Mouse (Mus musculus) heart, embryonic 16.5 days (tissue): ENCODE results near the gene Rala. TPM values are rescaled to one million over a fixed set of nuclear protein-coding genes. Genes with fewer than 3 reads are reported as not detected.
A peak's percentile ranks its signal among the peaks of the same experiment; 100 is the strongest.
"Not testable (repeated sequence)": the region's sequence is repeated elsewhere in the genome, so short reads cannot be mapped to it uniquely, and the experiment has no call there.

Source experiments
- ATAC-seq: fragments of 200-750 bp; cut with Nextera tagmentation; replicated peaks from 2 replicates; pipeline ENCODE4 v1.8.0; 2017; ENCODE audit warnings: moderate number of reproducible peaks; ENCODE audit not compliant: insufficient read depth, low FRiP score; ENCODE audit errors: extremely low read depth
- H3K27ac ChIP-seq: fragments of 300-500 bp; sonication (generic); 2 replicates; pipeline ENCODE4 v1.5.1; 2014; ENCODE audit warnings: mild to moderate bottlenecking, low read length, control low read depth, moderate library complexity
- H3K27me3 ChIP-seq: fragments of 300-500 bp; sonication (generic); 2 replicates; pipeline ENCODE4 v1.6.1; 2014; ENCODE audit warnings: low read length, mixed read lengths; ENCODE audit not compliant: control insufficient read depth, insufficient read depth
- H3K36me3 ChIP-seq: fragments of 300-500 bp; sonication (generic); 2 replicates; pipeline ENCODE4 v1.6.1; 2014; ENCODE audit not compliant: control insufficient read depth, insufficient read depth
- H3K4me1 ChIP-seq: fragments of 300-500 bp; sonication (generic); 2 replicates; pipeline ENCODE4 v1.6.1; 2014; ENCODE audit warnings: low read length, mixed read lengths; ENCODE audit not compliant: control insufficient read depth, insufficient read depth
- H3K4me2 ChIP-seq: fragments of 300-500 bp; sonication (generic); 2 replicates; pipeline ENCODE4 v1.6.1; 2014; ENCODE audit warnings: low read depth, mild to moderate bottlenecking, control low read depth, low read length
- H3K4me3 ChIP-seq: fragments of 300-500 bp; sonication (generic); 2 replicates; pipeline ENCODE4 v1.5.1; 2014; ENCODE audit warnings: mild to moderate bottlenecking, control low read depth, low read length
- H3K9ac ChIP-seq: fragments of 300-500 bp; sonication (generic); 2 replicates; pipeline ENCODE4 v1.6.1; 2014; ENCODE audit warnings: low read length, control low read depth
- H3K9me3 ChIP-seq: fragments of 300-500 bp; sonication (generic); replicated peaks from 2 replicates; pipeline ENCODE4 v1.6.1; 2016; ENCODE audit warnings: low read length; ENCODE audit not compliant: control insufficient read depth
- WGBS: fragments of 180-500 bp; shearing (Covaris S2); extraction: QIAGEN DNeasy Blood & Tissue Kit; methylation state at CpG from one replicate; pipeline ENCODE4 v1.1.7; 2014; 5-methylcytosine and 5-hydroxymethylcytosine counted together
- polyA plus RNA-seq: library from polyadenylated mRNA; unstranded; fragments of >200 nt; fragmentation: Nextera tagmentation; extraction: Ambion mirVana; gene quantifications from 2 replicates; pipeline ENCODE4 v1.2.1, GENCODE M21; 2015

The Rala gene
- polyA plus RNA-seq, 1 experiment from 2014 or later, result 86.0 TPM

DNA sequence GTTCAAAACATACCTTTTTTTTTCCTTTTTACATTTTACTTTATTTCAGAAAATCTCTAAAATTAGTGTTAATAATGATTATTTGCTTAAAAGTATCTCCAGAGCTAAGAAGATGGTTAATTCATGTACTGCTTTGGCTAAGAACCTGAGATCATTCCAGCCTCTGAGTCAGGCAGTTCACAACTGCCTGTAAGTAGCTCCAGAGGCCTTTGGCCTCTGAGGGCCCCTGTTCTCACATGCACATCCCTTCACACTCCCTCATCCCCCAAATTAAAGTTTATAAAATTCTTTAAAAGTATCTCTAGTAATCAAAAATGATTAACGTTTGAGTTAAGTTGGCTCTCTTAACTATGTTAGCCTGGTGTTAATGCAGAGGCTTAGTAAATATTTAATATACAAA, 31.4 kb upstream of the Rala start:
- no peak for ATAC-seq
- WGBS, result 76% methylated on average over 1 of the region's 1 CpGs

DNA sequence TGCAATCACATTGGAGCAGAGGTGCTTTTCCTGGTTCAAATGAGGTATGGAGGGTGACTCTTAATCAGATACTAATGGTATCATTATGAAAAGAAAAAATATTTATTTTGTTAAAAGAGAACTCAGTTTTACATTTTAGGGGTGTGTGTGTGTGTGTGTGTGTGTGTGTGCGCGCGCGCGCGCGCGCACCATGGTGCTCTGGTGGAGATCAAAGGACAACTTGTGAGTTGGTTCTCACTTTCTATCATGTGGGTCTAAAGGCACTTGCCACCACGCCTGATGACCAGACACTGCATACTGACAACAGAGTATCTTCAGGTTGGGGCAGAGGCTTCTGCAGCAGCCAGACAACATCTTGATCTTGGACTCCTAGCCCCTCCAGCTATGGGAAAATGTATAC, 30.7 kb upstream of the Rala start:
- H3K9ac ChIP-seq, result no peak overlapping the region
- H3K4me2 ChIP-seq, result no peak overlapping the region
- no peaks in the 10 kb centered on the region for H3K4me1 ChIP-seq
- H3K4me3 ChIP-seq, result no peak overlapping the region
- 91% methylated on average over 9 of the region's 9 CpGs for WGBS
- H3K27me3 ChIP-seq, result no peaks in the 10 kb centered on the region
- ATAC-seq, result no peak
- H3K27ac ChIP-seq, result no peak overlapping the region
- no peaks in the 10 kb centered on the region for H3K36me3 ChIP-seq
- no peaks in the 10 kb centered on the region for H3K9me3 ChIP-seq

More for the DNA sequence above, 31.4 kb upstream of the Rala start:
- Histone ChIP-seq H3K4me3 (no peak overlapping the region), H3K9ac (no peak overlapping the region), H3K27me3 (no peaks in the 10 kb centered on the region), H3K27ac (no peak overlapping the region), H3K4me1 (no peaks in the 10 kb centered on the region), H3K4me2 (no peak overlapping the region), H3K9me3 (no peaks in the 10 kb centered on the region), H3K36me3 (no peaks in the 10 kb centered on the region)

- no peak overlapping the region for H3K9ac ChIP-seq
- no peaks in the 10 kb centered on the region for H3K9me3 ChIP-seq
- no peaks in the 10 kb centered on the region for H3K27me3 ChIP-seq
- ATAC-seq, result no peak
- no peak overlapping the region for H3K4me3 ChIP-seq
- 74% methylated on average over 7 of the region's 7 CpGs for WGBS
- H3K4me1 ChIP-seq, result no peaks in the 10 kb centered on the region
- H3K36me3 ChIP-seq, result no peaks in the 10 kb centered on the region
- no peak overlapping the region for H3K4me2 ChIP-seq
- H3K27ac ChIP-seq, result no peak overlapping the region
Measured at GRCm38 (mm10) chr13:17960613-17961012, 16.6 kb upstream of the Rala start.

GRCm38 (mm10) chr13:17954282-17954681, 10.2 kb upstream of the Rala start:
- no peak overlapping the region for H3K9ac ChIP-seq
- no peaks in the 10 kb centered on the region for H3K36me3 ChIP-seq
- no peaks in the 10 kb centered on the region for H3K9me3 ChIP-seq
- 40% methylated on average over 1 of the region's 1 CpGs for WGBS
- no peak overlapping the region for H3K4me2 ChIP-seq
- no peaks in the 10 kb centered on the region for H3K4me1 ChIP-seq
- no peak overlapping the region for H3K27ac ChIP-seq
- no peaks in the 10 kb centered on the region for H3K27me3 ChIP-seq
- no peak for ATAC-seq
- H3K4me3 ChIP-seq, result no peak overlapping the region

DNA sequence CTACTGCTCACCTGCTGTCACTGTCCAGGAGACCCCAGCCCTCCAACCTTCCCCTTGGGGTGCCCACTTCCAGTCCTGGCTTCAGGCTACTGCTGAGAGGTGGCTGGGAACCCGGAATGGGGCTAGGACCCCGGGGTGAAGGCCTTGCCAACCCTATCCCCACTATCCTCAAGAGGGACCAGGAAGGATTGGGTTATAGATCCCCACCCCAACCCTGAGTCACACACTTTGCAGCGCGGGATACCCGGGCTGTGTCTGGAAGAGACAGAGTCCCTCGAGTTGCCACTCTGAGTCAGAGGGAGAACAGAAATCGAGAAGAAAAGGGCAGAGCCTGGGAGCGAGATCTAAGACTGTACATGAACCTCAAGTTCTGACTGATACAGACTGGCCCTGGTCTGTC, 6.5 kb upstream of the Rala start:
- not testable (repeated sequence) for H3K9me3 ChIP-seq, H3K27me3 ChIP-seq, H3K27ac ChIP-seq, H3K9ac ChIP-seq, H3K4me2 ChIP-seq, H3K36me3 ChIP-seq, ATAC-seq, H3K4me1 ChIP-seq, H3K4me3 ChIP-seq
- WGBS, result 91% methylated on average over 8 of the region's 8 CpGs

GRCm38 (mm10) chr13:17949555-17949954, 5.5 kb upstream of the Rala start:
- ATAC-seq, result no peak
- no peak overlapping the region for H3K4me2 ChIP-seq
- WGBS, result 64% methylated on average over 18 of the region's 18 CpGs
- H3K9ac ChIP-seq, result no peak overlapping the region
- no peaks in the 10 kb centered on the region for H3K9me3 ChIP-seq
- H3K27me3 ChIP-seq, result no peaks in the 10 kb centered on the region
- no peak overlapping the region for H3K27ac ChIP-seq
- peaks cover 7% of the 10 kb centered on the region for H3K4me1 ChIP-seq
- no peak overlapping the region for H3K4me3 ChIP-seq
- no peaks in the 10 kb centered on the region for H3K36me3 ChIP-seq

GRCm38 (mm10) chr13:17943306-17944077, 547 bp downstream of the Rala start:
- H3K27ac ChIP-seq, result peak overlapping the region; percentile 93
- H3K27me3 ChIP-seq, result no peaks in the 10 kb centered on the region
- H3K36me3 ChIP-seq, result no peaks in the 10 kb centered on the region
- no peaks in the 10 kb centered on the region for H3K9me3 ChIP-seq
- peak overlapping the region; percentile 94 for H3K9ac ChIP-seq
- H3K4me2 ChIP-seq, result peak overlapping the region; percentile 76
- peaks cover 16% of the 10 kb centered on the region for H3K4me1 ChIP-seq
- H3K4me3 ChIP-seq, result peak overlapping the region; percentile 93
- under 1% methylated on average over 62 of the region's 70 CpGs for WGBS
- peak; percentile 80 for ATAC-seq

DNA sequence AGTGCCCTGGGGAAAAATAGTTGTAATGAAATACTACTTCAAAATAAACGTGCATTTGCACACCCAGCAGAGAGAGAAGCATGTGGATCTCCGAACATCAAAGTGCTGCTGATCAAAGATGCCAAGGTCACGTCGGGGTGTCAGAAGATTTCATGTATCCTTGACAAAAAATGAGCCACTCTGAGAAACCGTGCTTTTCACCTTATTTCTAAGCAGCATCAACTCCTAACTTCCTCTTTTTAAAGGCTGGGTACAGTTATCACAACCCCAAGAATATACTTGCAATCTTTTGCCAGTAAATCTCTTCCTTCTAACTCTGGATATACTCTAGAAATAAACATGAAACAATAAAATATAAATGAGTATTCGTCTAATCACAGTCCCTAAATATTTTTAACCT, 1.7 kb downstream of the Rala start:
- H3K9me3 ChIP-seq, result no peaks in the 10 kb centered on the region
- 61% methylated on average over 6 of the region's 6 CpGs for WGBS
- no peak overlapping the region for H3K4me3 ChIP-seq
- H3K9ac ChIP-seq, result no peak overlapping the region
- H3K27me3 ChIP-seq, result no peaks in the 10 kb centered on the region
- H3K4me1 ChIP-seq, result peaks cover 16% of the 10 kb centered on the region
- ATAC-seq, result no peak
- no peaks in the 10 kb centered on the region for H3K36me3 ChIP-seq
- no peak overlapping the region for H3K4me2 ChIP-seq
- no peak overlapping the region for H3K27ac ChIP-seq

DNA sequence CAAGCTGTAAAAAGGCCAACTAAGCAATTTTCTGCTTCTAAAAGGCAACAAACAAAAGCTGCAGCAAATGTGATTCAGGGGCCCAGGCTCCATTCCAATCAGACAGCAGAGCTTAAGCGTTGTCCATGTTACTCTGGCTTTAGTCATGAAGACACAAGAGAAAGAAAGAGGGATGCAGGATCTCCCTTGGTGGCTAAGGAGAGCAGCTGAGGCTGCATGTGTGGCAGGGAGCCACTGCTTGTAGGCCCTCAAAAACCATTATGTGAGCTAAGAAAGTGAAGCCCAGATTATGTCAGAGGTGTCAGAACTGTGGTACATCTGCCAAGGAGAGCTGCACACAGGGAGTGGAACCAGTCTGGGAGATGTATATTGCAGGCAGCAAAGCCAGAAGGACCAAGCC, 36.7 kb downstream of the Rala start:
- Histone ChIP-seq H3K4me1 (no peaks in the 10 kb centered on the region), H3K4me3 (no peak overlapping the region), H3K27me3 (no peaks in the 10 kb centered on the region), H3K9me3 (no peaks in the 10 kb centered on the region), H3K27ac (no peak overlapping the region), H3K4me2 (no peak overlapping the region), H3K9ac (no peak overlapping the region), H3K36me3 (no peaks in the 10 kb centered on the region)
- no peak for ATAC-seq
- WGBS, result 91% methylated on average over 1 of the region's 1 CpGs
